Mouse (Mus musculus) MEL-GATA-1-ER (cell line): ENCODE measurements around the gene Foxe3.
"Not testable (repeated sequence)": the region's sequence is repeated elsewhere in the genome, so short reads cannot be mapped to it uniquely, and the experiment has no call there.

Experiments used
- DNase-seq: peaks from one replicate; pipeline ENCODE4 v3.0.0-alpha.2; 2012; ENCODE audit warnings: low read depth; ENCODE audit errors: extremely low read depth

The Foxe3 gene

DNA sequence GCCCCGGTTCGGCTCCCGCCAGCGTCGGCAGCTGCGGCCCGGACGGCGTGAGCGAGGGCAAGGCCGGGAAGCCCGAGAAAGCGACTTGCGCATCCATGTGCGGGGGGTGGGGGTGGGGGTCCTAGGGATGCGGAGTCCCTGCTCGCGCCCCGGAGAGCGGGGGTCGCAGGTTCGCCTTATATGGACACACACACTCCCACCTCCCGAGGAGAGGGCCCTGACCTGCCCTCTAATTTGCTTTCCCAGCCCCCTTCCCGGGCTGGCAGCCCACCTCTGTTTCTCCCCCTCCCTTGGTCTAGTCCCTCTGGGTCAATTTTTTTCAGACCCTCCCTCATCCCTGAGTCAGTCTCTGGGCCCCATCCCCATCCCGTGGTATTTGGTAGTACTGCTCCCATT lies at the start of gene Foxe3:
TSS of gene Foxe3 (minus strand) at position 97 of the 396 bp plus-strand sequence.
- DNase-seq: no peak

DNA sequence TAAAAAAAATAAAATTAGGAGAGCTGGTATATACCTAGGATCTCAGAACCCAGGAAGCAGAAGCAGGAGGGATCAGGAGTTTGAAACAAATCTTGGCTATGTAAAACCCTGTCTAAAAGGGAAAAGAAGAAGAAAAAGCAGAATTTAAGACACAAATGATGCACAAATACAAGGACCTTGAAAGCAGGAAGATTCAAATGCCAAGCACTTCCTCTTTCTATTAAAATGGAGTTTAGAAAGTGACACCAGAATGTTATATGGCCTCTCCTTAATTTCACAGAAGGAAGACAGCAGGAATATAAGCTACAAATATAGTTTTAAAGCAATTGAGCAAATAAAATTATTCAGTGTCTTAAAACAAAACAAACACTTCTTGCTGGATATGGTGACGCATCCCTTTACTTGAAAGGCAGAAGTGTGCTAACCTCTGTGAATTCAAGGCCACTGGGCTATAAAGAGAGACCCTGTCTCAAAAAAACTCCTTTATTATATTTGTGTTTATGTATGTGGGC lies 47.5 kb upstream of the Foxe3 start:
- no peak for DNase-seq

DNA sequence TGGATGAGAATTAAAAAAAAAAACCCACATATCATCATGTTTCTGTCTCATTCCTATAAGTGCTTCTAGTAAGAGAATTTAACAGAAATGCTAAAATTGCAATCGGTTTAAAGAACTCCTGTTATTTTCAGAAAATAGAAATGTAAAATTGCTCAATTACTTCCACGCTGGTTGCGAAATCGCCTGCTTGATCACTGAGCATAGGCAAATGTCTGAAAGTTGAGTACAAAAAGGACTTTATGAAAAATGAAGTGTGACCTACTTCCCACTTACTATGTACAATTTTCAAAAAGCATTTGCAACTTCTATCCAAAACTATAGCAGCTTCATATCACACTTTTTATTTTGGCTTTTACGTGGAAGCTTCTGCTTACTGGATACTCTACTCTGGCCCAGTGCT lies 44.9 kb upstream of the Foxe3 start:
- DNase-seq: no peak

DNA sequence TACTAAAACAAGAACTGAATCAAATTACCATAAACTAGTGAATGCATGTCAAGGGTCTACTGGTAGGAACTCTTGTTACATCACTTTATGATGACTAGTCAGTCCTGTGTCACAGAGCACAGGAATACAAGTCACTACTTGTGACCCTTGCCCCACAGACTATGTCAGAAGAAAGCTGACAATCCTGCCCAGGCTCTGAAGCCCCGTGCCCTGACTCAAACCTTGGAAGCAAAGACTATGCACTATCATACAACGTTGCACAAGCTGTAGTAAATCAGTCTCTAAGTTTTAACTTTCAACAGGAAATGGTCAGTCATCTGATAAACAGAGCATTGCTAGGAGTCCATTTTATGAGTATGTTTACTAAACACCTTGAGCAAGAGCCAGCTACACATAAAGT lies 35.1 kb upstream of the Foxe3 start:
- not testable (repeated sequence) for DNase-seq

DNA sequence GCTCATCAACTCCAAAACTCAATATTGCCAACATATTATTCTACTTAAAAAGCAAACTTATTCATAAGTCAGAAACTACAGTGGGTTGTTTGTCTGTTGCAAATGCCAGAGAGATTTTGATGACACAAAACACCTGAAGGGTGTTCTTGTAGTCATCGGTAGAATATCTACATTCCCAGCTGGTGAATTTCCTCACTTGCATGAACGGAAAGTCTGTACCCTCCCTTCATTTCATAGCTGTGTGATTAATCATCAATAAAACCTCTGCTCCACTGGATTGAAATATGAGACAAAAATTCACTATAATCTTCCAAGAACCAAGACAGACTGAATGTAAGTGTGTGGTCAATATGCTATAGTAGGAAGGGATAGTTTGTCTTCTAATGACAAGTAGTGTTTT lies 33.7 kb upstream of the Foxe3 start:
- no peak for DNase-seq

DNA sequence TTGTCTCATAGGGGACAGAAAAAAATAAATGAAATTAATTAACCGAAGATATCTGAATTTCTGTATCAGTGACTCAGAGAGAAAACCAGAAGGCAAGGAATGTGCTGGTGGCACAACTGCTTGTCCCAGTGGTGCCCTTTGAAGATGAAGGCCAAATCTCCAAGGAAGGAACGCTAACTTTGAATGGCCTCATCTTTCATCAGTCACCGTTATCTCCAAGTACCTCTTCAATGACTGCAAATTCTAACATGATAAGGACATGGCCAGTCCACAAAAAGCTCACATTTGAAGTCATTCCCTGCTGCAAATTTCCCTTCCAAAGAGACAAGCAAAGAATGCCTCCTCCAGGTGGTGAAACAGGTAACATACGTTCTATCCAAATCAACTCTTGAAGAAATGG lies 33.0 kb upstream of the Foxe3 start:
- no peak for DNase-seq

DNA sequence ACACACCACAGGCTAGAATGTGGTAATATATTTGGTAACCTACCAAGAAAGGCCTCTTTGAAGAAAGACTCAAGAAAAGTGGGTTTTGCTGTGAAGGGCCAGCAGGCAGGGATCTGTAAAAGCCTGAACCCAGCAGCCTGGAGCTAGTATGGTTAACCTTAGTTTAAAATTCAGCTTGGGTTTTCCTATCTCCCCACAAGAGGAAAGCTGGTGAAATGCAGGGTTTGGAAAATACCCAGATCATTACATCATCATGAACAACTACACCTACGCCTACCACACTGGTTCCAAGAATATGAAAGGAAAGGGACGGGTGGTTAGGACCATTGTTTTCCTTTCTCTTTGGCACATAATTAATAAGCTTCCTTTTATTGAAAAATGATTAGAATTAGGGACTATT lies 32.4 kb upstream of the Foxe3 start:
- no peak for DNase-seq

DNA sequence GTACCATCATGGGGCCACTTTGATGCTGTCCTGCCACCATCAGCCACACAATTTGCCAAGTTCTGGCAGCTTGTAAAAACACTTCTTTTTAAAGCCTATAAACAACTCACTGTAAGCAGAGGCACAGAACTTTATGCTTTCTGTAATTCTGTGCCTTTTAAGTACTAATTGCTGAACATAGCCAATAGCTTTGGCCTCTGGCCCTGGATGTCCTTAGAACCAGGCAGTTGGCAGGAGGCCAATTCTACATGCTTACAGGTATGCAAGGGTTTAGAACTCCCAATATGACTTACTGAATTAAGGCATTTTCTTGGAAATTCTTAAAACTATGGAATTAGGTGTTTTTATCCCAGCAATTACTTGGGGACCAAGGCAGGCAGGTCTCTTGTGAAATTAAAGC lies 31.6 kb upstream of the Foxe3 start:
- no peak for DNase-seq

DNA sequence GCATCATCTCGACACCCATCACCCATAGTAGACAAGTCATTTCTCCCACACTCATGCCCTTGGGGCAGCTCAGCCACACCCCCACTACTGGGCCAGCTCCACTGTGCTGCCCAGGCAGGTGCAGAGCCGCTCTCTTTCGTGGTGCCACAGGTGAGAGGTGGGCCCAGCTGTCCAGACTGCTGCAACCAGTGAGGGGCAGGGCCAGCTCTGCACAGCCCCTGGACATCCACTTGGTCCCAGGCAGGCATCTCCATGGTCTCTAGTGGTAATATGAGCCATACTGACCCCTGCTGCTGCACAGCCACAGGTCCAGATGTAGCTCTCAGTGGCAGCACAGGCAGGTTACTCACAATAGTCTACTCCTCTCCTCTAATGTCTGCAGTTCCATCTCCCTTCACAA lies 27.4 kb upstream of the Foxe3 start:
- no peak for DNase-seq

DNA sequence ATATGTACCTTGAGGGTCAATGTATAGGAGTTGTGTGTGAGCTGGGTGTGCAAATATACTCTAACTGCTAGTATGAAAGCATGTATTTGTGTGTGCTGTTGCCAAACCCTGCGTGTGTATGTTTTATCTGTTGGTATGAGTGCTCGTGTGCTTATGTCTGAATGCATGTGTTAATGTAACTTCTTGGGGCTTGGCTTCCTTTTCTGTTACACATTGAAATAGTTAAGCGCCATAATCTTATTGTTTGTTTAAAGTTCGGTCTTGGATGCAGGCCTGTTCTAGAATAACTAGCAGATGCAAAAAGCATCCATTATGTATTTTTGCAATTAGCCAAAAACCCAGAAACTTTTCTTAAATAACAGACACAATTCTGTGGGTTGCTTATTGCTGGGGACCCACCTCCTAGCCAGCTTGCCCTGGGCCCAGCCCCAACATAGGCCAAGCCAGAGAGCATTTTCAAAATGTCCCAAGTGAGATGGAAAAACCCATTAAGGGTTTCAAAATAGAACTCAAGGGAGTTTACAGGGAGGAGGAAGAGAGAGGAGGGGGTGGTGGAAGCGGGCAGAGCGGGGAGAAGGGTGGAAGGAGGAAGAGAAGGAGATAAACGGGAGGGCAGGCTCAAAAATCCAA lies 22.2 kb upstream of the Foxe3 start:
- DNase-seq: no peak

DNA sequence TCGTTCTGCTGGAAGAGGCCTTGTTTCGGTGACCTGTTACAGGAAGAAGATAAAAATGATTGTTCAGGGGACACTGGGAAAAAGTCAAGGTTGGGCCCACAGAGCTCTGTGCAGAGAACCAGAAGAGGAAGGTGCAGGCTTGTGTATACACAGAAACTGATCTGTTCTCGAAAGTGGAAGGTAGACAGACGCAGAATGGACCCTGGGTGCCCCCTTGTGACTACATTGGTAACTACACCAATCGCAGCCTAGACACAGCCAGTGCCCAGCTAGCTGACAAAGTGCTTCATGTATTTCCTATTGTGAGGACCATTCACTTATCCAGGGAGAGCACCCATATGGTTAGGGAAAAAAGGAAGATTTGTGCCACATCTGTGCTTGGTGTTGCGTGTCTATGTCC lies 21.6 kb upstream of the Foxe3 start:
- DNase-seq: peak; percentile 57

DNA sequence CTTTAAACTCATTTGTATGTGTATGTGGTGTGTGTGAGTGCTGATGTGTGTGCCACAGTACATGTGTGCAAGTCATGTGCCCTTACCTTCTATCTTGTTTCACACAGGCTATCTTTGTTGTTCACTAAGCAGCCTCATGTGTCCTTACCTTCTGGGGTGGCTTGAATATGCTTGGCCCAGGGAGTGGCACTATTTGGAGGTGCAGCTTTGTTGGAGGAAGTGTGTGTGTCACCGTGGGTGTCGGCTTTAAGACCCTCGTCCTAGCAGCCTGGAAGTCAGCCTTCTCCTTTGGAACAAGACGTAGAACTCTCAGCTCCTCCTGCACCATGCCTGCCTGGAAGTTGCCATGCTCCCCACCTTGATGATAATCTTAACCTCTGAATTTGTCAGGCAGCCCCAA lies 20.6 kb upstream of the Foxe3 start:
- DNase-seq: no peak

DNA sequence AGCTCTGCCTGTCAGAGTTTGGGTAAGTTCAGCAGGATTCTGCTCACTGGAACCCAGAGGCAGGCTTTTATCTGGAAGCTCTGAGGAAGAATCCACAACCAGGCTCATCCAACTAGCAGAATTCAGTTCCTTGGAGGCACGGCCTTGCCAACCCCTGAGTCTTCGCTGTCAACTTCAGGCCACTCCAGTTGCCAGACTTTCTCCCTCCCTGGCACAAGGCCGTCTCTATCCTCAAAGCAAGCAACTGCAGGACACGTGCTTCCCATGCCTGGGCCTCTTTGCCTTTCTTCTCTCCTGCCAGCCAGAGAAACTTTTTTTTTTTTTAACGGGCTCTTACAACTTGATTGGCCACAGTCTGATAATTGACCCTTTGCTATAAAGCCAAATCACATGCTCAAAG lies 19.2 kb upstream of the Foxe3 start:
- DNase-seq: no peak

DNA sequence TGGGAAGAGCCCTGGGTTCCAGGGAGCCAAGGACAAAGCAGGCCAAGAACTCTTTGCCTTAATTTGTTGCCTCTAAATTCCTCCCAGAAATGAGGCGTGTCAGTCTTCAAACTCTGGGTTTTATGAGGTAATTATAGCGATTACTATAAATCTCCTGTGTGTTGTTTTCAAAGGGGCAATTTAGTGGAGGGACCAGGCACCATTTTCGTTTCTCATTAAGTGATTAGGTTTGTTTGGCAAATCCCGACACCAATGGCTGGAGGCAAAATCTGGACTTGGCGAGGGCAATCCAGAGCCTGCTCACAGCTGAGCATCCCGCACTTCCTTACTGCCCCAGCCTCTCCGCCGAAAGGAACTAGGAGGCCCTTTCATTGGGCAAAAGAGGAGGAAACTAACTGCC lies 16.8 kb upstream of the Foxe3 start:
- no peak for DNase-seq

DNA sequence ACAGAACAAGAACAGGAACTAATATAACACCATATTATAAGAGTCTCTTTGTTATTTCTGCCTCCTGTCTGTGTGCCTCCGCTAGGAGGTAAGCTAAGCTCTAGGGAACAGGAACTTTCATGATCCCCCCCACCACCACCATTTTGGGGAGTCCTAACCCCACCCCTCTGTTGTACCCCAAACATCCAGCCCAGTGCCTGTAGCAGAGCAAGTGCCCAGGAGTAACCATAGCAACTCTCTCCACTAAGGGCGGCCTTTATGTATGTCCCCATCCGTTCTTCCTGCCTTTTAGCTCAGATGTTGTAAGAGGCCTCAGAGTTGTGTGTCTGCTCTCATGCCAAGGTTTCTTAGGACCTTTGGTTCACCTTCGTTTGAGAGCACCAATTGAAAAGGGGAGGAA lies 16.3 kb upstream of the Foxe3 start:
- DNase-seq: no peak

DNA sequence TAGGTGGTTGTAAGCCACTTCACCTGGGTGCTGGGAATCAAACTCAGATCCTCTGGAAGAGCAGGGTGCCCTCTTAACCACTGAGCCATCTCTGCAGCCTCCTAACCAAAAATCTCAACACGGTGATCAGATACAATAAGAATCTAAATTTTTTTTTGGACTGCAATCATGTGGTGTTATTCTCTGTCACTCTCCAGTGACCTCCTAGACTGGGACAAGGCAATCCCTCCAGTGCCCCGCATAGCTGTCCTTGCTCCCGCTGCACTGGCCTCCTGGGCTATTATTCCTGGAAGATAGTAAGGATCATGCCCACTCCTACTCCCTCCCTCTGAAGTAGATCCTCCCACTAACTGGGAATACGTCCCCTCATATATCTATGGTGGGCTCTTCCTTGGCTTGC lies 15.5 kb upstream of the Foxe3 start:
- no peak for DNase-seq

DNA sequence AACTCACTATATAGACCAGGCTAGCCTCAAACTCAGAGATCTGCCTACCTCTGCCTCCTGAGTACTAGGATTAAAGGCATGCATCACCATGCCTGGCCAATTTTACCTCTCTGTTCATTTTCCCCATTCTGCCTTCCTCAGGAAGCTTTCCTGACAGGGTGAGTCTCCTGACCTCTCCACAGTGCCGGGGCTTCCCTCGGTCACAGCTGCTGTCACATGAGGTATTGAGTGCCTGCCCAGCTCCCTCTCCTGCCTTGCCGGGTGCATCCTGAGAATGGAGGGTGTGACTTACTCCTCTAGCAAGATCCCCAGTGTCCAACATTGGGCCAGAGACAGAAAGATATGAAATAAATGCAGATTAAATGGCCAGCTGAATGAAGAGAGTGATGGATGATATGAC lies 12.4 kb upstream of the Foxe3 start:
- DNase-seq: no peak

DNA sequence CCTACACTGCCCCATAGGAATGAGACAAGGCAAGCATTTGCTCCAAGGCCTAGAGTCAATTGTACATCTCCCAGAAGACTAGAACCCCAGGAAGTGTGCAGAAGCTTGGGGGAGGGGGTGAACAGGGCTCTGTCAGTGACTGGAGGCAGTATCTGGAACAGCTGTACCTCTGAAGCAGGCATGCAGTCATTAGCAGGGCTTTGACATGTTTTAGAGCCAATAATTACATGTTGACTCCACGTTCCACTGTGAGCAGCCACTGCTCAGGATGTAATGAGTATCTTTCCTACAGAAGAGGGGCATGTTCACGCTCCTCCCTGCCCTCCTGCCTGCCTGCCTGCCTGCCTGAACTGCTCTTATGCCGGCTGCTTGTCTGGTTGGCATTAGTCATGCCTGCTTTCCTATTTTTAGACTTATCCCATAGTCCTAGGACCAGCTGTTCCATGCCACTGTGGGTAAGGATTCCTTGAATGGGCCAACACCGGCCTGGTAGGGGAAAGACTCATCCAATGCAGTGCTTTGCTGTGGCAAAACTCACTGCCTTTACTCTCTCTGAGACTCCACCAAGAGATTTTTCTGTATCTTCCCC lies 11.7 kb upstream of the Foxe3 start:
- DNase-seq: no peak

DNA sequence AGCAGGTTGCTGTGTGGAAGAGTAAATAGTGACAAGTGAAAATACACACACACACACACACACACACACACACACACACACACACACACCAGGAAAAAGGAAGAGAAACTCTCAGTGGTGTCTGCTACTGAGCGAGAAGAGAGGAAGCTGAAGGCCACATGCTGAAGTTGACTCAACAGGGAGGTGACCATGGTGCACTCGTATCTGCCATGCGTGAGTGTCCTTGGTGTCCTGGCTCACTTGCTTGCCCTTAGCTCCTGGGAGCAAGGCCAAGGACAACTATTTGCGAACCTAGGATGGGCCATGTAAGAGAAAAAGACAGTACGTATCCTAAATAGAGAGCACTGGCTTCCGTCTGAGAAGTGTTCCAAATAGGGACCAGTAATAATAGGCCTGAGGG lies 8.4 kb upstream of the Foxe3 start:
- no peak for DNase-seq

DNA sequence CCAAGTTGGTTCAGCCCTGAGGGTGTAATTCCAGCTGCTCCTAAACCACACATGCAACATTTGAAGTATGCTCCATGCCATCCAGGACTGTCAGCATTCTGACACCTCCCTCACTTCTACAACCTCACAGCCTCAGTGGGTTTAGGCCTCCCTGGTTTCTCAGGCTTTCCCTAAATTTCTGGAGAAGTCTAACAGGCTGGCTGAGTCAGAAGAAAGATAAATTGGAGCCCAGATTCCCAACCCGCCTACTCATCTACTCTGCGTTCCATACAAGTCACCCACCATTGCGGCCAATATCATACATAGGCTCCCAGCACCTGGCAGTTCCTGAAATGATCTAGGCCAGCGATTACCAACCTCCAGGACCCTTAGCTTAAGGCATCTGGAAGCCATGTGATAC lies 6.9 kb upstream of the Foxe3 start:
- no peak for DNase-seq

DNA sequence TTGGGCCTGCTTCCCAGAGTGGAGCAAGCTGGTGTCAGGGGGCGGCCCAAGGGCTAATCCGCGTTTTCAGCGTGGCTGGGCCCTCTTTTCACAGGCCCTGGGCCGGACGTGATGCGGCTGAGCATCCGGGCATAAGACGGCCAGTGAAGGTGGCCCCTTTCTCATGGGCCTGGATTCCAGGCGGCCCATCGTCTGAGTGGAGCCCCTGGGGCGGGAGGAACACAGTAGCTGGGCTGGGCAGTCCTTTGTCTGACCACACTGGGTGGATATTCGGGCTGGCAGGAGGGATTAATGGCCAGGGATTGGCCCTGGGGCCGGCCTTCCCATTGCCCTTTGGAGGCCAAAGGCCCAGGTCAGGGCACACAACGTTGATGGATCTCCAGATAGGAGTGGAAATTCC lies 3.3 kb upstream of the Foxe3 start:
- no peak for DNase-seq

DNA sequence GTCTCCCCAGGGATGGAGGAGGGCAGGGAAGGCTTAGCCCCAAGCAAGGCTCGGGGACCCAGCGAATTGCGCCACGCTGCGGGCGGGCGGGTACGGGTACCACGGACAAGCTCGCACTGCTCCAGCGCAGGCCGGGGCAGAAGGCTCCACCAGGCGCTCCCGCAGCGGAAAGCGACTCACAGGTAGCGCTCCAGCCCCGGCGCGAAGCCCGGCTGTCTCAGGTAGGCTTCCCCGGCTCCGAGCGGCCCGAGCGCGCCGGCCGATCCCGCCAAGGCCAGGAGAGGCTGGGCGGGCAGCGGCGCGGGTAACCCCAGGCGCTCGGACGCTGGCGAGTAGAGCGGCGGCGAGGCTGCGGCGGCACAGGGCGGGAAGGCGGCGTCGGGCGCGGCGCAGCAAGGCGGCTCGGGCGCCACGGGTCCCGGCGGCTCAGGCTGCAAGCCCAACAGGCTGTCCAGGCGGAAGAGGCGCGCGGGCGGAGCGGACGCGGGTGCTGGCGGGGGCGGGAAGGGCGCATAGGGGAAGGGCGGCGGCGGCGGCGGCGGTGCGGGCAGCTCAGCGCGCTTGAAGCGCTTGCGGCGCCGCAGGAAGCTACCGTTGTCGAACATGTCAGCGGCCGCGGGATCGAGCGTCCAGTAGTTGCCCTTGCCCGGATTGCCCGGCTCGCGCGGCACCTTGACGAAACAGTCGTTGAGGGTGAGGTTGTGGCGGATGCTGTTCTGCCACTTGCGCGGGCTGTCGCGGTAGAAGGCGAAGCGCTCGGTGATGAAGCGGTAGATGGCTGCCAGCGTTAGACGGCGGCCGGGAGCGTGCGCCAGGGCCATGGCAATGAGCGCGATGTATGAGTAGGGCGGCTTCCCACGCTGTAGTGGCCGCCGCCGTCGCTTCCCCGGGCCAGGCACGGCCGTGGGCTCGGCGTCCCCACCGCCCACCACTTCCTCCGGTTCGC lies 569 bp downstream of the Foxe3 start:
- no peak for DNase-seq
